Mouse (Mus musculus): Measurements from ENCODE around the gene Ankrd63.

Ankrd63 gene

DNA sequence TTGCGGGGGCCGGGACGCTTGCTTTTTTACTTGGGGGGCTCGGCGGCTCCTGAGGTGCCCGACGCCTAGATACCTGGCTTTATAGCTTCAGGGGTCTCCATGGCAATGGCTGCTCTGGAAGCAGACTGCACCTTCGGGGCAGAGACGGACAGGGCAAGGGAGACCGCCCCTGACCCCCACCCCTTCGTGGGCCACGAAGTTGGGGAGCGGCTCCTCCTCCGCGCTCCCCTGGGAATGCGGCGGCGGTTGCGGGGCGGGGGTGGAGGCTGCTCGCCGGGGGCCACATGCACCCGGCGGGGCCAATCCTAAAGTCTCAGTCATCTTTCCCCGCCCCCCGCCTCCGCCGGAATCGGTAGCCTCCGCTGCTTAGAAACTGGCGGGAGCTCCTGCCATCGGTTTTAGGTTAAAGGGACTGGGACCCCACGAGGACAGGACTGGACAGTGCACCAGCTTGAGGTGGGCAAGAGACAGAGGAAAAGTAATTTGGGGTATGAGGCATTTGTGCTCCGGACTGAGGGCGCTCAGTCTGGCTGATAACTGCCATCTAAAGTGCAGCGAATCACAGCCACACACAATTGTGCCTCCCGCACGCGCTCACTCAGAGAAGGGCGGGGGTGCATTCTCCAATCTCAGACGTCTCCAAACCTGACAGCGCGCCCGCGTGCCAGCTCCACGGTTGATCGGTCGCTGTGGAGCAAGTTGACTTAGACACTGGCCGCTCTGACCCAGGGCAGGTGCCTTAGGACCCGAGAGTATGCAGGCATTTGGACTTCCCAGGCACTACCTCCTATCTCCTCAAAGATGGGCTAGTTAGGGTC lies at the start of gene Ankrd63:
Gene Ankrd63 (minus strand): TSS at position 51 of the 818 bp plus-strand sequence.
- in situ Hi-C loops (cut with MboI, MseI): no loop called here

DNA sequence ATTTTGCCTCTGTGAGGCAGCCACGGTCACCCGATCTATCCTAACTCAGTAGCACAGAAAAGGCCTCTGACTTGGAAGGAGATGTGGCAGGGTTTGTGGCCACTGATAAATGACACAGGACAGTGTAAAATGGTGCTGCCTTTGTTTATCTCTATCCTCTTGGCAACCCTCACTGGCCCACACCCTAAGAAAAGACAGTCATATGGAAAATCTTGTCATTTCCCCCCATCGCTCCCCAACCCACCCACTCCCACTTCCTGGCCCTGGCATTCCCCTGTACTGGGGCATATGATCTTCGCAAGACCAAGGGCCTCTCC lies 49.0 kb upstream of the Ankrd63 start:
- in situ Hi-C loops (cut with MboI, MseI): no loop called here

DNA sequence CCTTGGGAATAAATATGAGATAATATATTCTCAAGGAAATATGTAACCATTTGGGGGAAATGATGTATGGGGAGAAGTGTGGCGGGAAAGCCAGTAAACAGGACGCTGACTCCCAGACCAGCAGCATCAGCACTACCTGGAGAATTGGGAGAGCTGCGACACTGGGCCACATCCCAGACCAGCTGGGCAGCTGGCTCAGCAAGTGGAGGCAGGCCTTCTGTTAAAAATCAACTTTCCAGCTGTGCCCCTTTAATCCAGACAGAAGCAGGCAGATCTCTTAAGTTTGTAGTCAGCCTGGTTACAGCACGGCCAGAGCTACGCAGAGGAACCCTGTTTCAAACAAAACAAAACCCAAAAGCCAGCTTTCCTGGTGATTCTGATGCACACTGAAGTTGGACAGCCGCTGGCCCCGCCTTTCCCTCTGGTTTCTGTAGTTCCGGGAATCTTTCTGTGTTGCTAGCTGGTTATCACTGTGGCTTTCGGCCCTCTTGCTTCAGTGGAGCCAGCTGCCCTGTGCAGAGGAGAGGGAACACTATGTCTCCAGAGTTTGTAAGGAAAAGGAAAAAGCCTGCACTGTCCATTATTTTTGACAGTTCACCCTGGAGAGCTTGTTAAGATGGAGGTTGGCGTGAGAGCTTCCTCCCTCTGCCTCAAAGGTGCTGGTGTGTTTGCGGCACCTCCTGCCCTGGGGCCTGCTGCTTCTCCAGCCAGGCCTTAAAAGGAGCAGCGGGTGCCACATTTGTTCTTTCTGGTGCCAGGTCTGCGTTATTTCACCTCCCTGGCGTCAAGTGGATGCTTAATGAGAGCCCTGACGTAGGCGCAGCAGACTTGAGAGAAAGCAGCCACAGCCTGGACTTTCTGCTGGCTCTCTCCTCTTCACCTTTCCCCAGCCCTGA lies 48.4 kb upstream of the Ankrd63 start:
- in situ Hi-C loops (cut with MboI, MseI): no loop called here

DNA sequence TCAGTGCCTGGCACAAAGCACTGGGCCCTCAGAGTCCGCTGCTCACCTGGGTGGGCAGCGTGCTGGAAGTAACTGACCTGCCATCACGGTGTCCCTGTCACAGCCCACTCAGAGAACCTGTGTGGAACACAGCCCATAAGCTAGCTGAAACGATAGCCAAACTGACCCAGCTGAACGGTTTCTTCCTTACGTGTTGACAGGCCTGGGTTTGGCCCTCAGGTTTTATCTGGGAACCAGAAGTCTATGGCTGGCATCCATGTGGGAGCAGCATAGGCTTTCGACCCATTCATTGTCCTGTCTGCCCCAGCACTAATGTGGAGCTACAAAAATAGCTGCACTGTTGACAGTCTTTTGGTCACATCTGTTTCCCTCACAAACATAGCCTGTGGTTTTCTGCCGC lies 46.7 kb upstream of the Ankrd63 start:
- in situ Hi-C loops (cut with MboI, MseI): no loop called here

DNA sequence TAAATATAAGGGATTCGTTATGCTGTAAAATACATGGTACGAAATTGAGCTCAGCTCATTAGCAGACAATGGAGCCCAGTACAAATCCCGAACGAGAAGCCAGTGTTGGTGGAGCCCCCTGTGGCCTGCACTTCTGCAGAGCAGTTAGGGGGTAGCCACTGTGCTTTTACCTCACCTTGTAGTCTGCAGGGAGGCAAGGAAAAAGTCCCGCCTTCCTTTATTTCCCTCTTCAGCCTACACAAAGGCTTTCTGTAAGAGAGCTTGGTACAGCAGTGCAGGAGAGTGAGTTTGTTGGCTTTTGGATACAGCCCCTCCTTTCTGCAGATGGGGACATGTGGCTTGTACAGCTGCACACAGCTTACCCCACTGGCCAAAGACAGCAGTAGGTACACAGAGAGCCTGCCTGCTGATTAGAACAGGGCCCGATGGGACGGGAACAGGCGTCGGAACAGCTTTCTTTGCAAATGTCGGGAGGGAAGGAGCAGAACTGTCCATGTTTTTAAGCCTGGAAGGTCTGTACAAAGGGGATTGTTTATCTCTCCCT lies 45.6 kb upstream of the Ankrd63 start:
- in situ Hi-C loops (cut with MboI, MseI): no loop called here

DNA sequence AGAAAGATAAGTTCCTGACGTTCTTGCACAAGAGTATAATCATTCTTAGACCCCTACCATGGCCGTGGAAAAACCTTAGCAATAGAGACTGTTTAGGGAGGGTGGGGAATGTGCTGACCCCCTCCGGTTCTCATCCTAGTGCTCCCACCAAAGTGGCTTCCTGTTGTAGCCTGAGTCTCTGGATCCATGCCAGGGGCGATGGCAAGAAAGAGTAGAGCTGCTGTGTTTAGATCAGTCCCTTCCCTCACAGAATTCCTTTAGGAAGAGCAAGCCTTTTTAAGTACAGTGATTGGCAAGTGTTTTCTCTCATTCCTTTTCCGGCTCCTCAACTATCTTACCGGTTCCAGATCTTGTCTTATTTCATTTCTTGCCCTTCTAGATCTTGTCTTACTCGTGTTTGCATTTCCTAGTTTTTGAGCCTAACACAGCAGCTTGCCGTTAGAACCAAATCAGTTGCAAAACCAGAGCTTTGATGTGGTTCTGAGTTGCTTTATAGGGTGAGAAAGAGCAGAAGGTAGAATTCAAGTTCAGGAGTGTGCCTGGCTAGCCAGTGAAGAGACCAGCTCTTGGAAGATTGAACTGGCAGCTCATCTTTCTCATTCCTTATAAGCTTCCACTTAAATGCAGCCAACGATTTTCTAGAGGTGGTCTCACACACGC lies 43.7 kb upstream of the Ankrd63 start:
- in situ Hi-C loops (cut with MboI, MseI): no loop called here

DNA sequence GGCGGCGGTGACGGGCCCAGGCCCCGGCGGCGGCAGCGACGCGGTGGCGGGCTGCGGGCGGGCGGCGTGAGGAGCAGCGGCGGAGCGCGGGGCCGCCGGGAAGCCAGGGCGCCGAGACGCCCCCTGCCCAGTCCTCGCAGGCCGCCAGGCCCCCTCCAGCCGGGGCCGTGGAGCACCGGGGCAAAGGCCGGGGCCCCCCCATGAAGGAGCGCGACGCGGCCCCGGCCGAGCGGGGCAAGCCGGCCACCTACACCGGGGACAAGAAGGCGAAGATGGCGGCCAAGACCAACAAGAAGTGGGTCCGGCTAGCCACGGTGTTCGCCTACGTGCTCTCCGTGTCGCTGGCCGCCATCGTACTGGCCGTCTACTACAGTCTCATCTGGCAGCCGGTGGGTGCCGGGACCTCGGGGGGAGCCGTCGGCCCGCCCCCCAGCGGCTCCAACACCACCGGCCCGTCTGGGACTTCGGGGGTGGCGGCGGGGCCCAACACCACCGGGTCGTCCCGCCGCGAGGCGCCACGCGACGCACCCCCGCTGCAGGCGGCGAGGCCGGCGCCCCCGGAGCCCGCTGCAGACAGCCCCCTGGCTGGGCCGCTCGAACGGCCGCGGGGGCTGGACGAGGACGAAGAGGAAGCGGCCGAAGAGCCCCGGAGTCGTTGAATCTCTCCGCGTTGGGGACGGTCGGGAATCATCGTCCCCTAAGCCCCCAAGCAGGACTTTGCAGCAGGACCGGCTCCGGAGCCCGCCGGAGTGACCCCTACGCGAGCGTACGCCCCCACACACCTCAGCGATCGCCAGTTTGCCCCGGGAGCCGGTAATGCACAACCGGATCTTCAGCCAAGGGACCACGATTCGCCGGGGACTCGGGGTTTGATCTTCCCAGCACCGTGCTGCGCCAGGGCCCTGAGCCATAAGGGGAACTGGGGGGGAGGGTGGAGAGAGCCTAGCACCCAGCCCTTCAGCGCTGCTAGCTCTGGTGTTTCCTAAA lies 42.4 kb upstream of the Ankrd63 start:
- in situ Hi-C loops (cut with MboI, MseI): no loop called here

DNA sequence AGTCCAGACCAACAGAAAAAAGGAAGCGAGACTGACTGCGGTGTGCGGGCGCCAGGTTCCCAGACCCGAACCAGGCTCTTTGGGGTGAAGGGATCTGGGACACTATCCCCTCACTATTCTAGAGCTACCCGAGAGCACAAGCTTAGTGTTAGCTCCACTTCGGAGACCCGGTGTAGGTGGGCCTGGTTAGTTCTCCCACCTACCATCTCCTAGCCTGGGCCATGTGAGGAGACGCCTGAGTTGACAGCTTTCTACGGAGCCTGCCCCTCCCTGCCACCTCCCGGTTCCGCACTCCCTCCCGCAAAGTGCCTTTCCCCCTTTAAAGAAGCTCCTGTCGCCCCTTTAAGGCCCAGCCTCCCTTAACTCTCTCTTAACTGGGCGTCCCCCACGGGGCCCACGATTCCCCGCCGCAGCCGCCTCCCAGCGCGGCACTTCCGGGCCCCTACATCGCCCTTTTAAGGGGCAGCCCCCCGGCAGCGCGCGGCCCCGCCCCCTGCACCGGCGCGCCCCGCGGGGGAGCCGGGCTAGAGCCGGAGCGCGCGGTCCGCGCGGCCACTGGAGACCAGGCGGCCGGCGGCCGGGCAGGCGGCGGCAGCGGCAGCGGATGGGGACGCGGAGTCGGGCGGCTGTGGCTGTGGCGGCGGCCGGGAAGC lies 41.6 kb upstream of the Ankrd63 start, which contains the start of gene Inafm2:
Gene Inafm2 (plus strand): TSS at position 527 of the 653 bp plus-strand sequence.
- in situ Hi-C loops (cut with MboI, MseI): no loop called here

DNA sequence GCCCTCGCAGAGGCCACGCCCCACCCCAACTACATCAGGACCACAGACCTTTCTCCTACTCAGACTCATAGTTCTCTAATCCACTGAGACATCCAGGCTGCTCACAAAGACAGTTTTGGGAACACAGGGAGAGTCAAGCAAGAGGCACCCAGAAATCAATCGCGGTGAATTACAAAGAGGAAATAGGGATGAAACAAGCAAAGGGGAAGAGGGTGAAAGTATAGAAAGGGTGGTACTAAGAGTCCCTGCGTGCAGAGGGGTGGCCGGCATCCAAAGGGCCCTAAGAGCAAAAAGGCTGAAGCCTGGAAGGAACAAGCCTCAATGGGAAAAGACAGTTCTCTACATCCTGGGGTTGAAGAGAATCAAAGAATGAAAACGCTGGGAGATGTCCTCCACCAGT lies 40.9 kb upstream of the Ankrd63 start:
- in situ Hi-C loops (cut with MboI, MseI): no loop called here

DNA sequence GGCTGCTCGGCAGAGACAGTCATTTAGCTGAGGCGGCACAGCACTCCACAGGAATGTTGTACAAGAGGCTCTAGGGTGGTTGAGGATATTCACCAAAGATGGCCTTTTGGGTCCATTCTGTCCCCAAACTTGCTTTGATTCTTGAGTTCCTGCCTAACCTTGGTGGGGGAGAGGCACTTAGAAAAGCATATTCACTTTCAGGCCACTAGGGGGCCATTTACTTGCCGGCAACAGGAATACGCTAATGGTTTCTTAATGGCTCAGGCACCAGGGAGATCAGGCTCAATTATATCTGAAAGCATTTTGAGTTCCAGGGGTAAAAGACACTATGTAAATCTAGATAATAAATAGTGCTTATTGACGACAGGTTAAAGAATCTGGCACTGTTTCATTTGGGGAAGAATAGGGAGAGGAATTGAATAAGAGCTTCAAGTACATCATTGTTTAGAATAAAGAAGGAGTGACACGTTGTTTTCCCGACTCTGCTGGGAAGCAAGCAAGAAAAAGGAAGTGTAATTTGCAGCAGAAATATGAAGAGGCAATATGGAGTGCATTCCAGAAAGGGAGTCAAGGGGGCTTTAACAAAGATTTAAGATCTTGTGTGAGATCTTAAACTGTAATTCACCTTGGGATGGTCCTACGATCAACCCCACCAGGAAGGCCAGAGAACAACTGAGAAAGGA lies 39.6 kb upstream of the Ankrd63 start:
- in situ Hi-C loops (cut with MboI, MseI): no loop called here

DNA sequence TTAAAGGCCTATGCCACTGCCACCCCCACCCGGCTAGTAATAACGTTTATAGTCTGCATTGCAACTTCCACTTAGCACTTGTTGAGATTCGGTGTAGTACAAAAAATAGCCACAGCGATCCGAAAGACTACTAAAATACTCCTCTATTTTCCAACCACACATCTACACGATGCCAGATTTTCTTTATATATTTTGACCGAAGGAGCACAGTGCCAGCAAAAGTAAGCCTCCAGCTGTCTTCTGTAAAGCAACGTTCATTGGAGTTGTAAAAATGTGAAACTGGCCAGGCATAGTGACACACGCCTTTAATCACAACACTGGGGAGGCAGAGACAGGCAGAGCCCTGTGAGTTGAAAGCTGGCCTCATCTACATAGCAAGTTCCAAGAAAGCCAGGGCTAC lies 37.4 kb upstream of the Ankrd63 start:
- in situ Hi-C loops (cut with MboI, MseI): no loop called here

DNA sequence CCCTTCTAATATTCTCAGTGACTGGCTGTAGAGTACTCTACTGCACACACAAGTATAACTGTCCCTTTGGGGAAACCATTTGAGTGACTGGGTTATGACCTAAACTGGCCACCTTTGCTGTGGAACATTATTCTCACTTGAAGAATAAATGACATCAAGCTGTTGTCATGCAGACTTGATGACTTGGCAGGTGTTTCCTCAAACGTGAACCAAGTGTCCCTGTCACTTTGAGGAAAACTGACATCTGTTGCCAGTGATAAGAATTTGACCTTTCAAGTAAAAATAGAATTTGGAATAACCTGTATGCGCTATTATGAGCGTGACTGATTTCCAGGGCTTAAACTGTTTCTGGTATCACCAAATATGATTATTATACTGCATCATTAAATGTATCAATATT lies 36.6 kb upstream of the Ankrd63 start:
- in situ Hi-C loops (cut with MboI, MseI): no loop called here

DNA sequence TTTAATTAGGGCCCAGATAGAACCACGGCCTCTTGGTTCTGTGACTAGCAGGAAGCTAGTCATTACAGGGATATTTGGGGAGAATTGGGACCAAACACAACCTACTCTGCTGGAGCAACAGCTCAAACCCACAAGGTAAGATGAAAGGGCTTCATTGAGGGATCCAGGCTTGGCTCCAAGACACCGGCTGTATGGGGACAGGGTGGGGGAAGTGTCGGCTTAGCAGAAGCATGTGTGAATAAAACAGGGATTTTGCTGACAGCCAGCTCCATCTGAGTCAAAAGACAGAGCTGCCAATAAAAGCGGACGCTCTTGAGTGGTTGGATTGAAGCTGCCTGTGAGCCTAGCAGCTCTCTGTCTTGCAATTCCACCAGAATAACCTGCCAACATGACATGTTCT lies 29.6 kb upstream of the Ankrd63 start:
- in situ Hi-C loops (cut with MboI, MseI): no loop called here

DNA sequence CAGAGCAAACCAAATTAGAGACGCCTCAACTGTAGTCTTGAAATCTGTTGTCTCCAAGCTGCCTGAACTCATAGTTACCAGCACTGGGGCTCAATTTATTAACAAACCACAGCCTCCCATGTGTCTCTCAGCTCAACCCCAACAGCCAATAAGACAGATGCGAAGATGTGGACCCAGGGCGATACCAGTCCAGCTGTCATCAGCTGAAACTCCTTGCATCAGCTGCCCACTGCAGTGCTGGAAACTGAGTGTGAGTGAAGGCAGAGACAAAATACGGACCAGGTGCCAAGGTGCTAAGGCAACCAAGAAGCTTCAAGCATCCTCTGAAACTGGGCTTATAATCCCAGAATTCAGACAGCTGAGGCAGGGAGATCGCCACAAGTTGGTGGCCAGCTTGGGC lies 28.2 kb upstream of the Ankrd63 start:
- in situ Hi-C loops (cut with MboI, MseI): no loop called here

DNA sequence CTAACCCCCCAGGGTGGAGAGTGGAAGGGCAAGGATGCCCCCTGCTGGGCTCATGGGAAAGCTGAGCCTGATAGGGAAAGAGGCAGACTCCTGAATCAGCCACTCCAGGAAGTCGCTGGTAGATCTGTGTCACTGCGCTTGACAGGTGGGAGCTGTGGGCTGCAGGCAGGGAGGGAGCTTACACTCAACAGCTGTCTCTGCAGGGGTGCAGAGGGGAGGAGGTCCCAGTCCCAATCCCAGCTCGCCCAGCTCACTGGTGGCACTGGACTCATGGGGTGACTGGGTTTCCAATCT lies 26.8 kb upstream of the Ankrd63 start:
- in situ Hi-C loops (cut with MboI, MseI): no loop called here

DNA sequence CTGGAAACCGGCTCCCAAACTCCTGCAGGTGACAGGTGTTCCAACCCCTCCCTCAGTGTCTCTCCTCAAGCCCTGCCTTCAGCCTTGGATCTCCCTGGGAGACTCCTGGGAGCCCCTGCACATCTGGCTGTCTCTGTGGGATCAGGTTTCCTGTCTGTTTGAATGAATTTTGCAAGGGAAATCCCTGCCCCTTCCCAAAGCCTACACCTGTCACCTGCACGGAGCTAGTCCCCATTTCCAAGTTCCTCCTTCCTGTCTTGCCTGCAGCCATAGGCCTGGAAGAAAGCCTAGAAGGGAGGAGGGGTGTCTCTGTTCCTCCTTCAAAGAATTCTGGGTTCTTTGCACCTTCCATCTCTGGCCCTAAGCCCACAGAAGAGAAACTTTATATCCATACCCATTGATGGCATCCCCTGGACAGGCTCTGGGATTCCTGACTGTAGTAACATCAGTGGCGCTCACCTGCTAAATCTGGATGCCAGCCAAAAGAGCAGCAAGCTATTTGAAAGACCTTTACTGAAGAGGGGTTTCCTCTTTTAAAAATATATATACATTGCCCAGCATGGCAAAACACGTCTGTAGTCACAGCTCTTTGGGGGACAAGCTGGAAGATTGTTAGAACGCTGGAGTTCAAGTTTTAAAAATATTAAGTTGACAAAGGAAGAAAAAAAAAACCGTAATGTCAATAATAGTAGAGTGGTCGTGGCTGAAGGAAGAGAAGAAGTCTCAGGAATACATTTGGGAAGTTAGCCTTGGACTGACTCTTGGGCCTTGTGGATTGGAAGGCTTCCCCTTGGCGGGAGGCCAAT lies 26.3 kb upstream of the Ankrd63 start:
- in situ Hi-C loops (cut with MboI, MseI): no loop called here

DNA sequence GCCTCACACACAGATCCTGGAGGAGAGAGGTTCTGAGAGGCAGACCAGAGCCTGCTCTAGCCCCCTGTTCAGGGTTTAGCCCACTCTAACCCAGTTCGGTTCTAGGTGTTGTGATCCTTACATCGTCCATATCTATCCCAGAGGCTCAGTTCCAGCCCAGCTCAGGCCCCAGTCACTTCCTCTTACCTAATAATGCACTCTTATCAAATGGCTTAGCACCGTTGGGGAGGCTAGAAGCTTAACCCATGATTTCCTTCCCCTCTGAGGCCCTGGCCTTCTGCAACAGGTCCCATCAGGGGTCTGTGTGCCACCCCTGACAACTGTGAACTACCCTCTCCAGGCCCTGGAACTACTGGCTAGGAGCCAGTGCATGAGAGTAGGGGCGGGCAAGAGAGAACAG lies 25.4 kb upstream of the Ankrd63 start:
- in situ Hi-C loops (cut with MboI, MseI): no loop called here

DNA sequence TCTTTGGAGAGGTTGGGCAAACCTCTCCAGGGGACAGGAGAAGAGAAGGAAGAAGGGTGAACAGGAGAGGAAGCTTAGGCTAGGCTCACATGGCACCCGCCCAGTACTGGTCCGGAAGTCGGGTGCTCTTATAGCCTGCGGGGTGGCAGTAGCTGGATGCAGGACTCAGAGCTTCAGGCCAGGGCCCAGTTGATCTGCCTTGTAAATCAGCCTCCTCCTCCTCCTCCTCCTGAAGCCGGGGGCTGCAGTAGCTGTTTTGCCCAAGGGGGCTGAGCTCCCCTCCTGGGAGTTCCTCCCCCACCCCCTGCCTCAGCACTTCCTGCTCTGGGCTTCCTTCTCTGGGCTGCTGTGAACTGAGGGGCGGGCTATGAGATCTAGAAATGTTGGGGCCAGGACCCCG lies 24.6 kb upstream of the Ankrd63 start, which contains the start of gene Plcb2:
Gene Plcb2 (minus strand): TSS at position 102 of the 400 bp plus-strand sequence.
- in situ Hi-C loops (cut with MboI, MseI): no loop called here

DNA sequence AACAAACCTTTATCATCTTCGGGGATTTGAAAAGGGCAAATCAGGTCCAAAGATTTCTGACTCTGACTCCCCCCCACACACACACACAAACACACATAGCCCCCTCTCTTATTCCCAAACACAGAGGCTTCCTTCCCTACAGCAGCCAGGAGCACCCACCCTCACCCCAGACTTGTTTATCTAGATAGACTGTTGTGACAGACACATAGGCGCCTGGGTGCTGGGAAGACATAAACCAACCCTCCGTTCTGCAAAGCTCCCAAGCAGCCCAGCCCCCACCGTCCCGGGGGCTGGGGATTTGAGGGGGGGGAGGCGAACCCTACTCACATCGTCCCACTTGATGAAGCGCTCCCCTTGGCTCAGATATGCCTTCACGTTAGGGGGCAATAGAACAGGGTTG lies 24.1 kb upstream of the Ankrd63 start:
- in situ Hi-C loops (cut with MboI, MseI): no loop called here
